Mouse (Mus musculus) hindbrain, embryonic 13.5 days (tissue): ENCODE results near the gene Rnf135. TPM values are rescaled to one million over a fixed set of nuclear protein-coding genes. Genes with fewer than 3 reads are reported as not detected.
"Not testable (repeated sequence)": the region's sequence is repeated elsewhere in the genome, so short reads cannot be mapped to it uniquely, and the experiment has no call there.

Experiments
- ATAC-seq: fragments of 200-750 bp; cut with Nextera tagmentation; 2 replicates; pipeline ENCODE4 v1.8.0; 2017; ENCODE audit warnings: moderate TSS enrichment; ENCODE audit not compliant: low FRiP score
- H3K27ac ChIP-seq: fragments of 300-500 bp; sonication (generic); 2 replicates; pipeline ENCODE4 v1.5.1; 2015; ENCODE audit warnings: inconsistent platforms, mild to moderate bottlenecking, moderate library complexity
- H3K27me3 ChIP-seq: fragments of 300-500 bp; sonication (generic); 2 replicates; pipeline ENCODE4 v1.6.1; 2015; ENCODE audit warnings: mild to moderate bottlenecking, inconsistent platforms
- H3K36me3 ChIP-seq: fragments of 300-500 bp; sonication (generic); 2 replicates; pipeline ENCODE4 v1.6.1; 2015; ENCODE audit warnings: mild to moderate bottlenecking, inconsistent platforms
- H3K4me1 ChIP-seq: fragments of 300-500 bp; sonication (generic); replicated peaks from 2 replicates; pipeline ENCODE4 v1.6.1; 2015; ENCODE audit warnings: inconsistent platforms
- H3K4me2 ChIP-seq: fragments of 300-500 bp; sonication (generic); 2 replicates; pipeline ENCODE4 v1.6.1; 2015; ENCODE audit warnings: inconsistent platforms, mild to moderate bottlenecking, moderate library complexity
- H3K4me3 ChIP-seq: fragments of 300-500 bp; sonication (generic); 2 replicates; pipeline ENCODE4 v1.5.1; 2015; ENCODE audit warnings: mild to moderate bottlenecking, inconsistent platforms
- H3K9ac ChIP-seq: fragments of 300-500 bp; sonication (generic); 2 replicates; pipeline ENCODE4 v1.6.1; 2015; ENCODE audit warnings: mild to moderate bottlenecking, inconsistent platforms
- H3K9me3 ChIP-seq: fragments of 300-500 bp; sonication (generic); 2 replicates; pipeline ENCODE4 v1.6.1; 2016; ENCODE audit warnings: inconsistent platforms
- WGBS: fragments of 180-500 bp; shearing (Covaris S2); methylation state at CpG from one replicate; pipeline ENCODE4 v1.1.7; 2015; 5-methylcytosine and 5-hydroxymethylcytosine counted together
- polyA plus RNA-seq: library from polyadenylated mRNA; unstranded; fragments of >200 nt; fragmentation: Nextera tagmentation; extraction: Ambion mirVana; gene quantifications from 2 replicates; pipeline ENCODE4 v1.2.1, GENCODE M21; 2015

The Rnf135 gene
- polyA plus RNA-seq: 3.1 and 3.9 TPM in 2 replicates

- no peak for ATAC-seq
- H3K27me3 ChIP-seq: no peaks in the 10 kb centered on the region
- H3K36me3 ChIP-seq: no peaks in the 10 kb centered on the region
- H3K27ac ChIP-seq: peak within 1 kb of the TSS; percentile 13
- H3K9me3 ChIP-seq: no peaks in the 10 kb centered on the region
- H3K4me3 ChIP-seq: peak within 1 kb of the TSS; percentile 49
- H3K4me1 ChIP-seq: peaks cover 5% of the 10 kb centered on the region; the same call in 1 of the 2 replicates
- peak within 1 kb of the TSS; percentile 61 for H3K4me2 ChIP-seq
- 2% methylated on average over 33 of the region's 33 CpGs for WGBS
- peak within 1 kb of the TSS; percentile 71 for H3K9ac ChIP-seq
Observed at GRCm38 (mm10) chr11:80183705-80184255, at the start of gene Rnf135. TSS of gene Rnf135 (plus strand) at chr11:80183851.

- no peak for ATAC-seq
- peaks cover 42% of the 10 kb centered on the region for H3K36me3 ChIP-seq
- H3K27ac ChIP-seq: no peak overlapping the region
- H3K4me3 ChIP-seq: no peak overlapping the region
- H3K9me3 ChIP-seq: no peaks in the 10 kb centered on the region
- H3K4me2 ChIP-seq: no peak overlapping the region
- 79% methylated on average over 4 of the region's 4 CpGs for WGBS
- no peaks in the 10 kb centered on the region for H3K4me1 ChIP-seq
- no peaks in the 10 kb centered on the region for H3K27me3 ChIP-seq
- H3K9ac ChIP-seq: no peak overlapping the region
Observed at GRCm38 (mm10) chr11:80134744-80135143, 48.9 kb upstream of the Rnf135 start.

- ATAC-seq: no peak
- no peak overlapping the region for H3K4me3 ChIP-seq
- H3K4me1 ChIP-seq: peaks cover 10% of the 10 kb centered on the region
- H3K27me3 ChIP-seq: no peaks in the 10 kb centered on the region
- H3K36me3 ChIP-seq: peaks cover 38% of the 10 kb centered on the region
- H3K4me2 ChIP-seq: no peak overlapping the region
- H3K9ac ChIP-seq: no peak overlapping the region
- H3K27ac ChIP-seq: no peak overlapping the region
- 87% methylated on average over 11 of the region's 11 CpGs for WGBS
- no peaks in the 10 kb centered on the region for H3K9me3 ChIP-seq
Observed at GRCm38 (mm10) chr11:80135954-80136683, 47.5 kb upstream of the Rnf135 start.

- 93% methylated on average over 13 of the region's 13 CpGs for WGBS
Observed at GRCm38 (mm10) chr11:80136786-80137185, 46.9 kb upstream of the Rnf135 start.

GRCm38 (mm10) chr11:80137773-80138172, 45.9 kb upstream of the Rnf135 start:
- Histone ChIP-seq H3K27me3 (no peaks in the 10 kb centered on the region), H3K4me3 (no peak overlapping the region), H3K9ac (no peak overlapping the region), H3K4me1 (peaks cover 19% of the 10 kb centered on the region), H3K4me2 (no peak overlapping the region), H3K9me3 (no peaks in the 10 kb centered on the region), H3K36me3 (peaks cover 24% of the 10 kb centered on the region), H3K27ac (no peak overlapping the region)
- WGBS: 91% methylated on average over 5 of the region's 5 CpGs
- ATAC-seq: no peak

More at GRCm38 (mm10) chr11:80136786-80137185, 46.9 kb upstream of the Rnf135 start:
- Histone ChIP-seq H3K9ac (no peak overlapping the region), H3K4me2 (no peak overlapping the region), H3K36me3 (peaks cover 34% of the 10 kb centered on the region), H3K9me3 (no peaks in the 10 kb centered on the region), H3K27ac (no peak overlapping the region), H3K4me1 (peaks cover 15% of the 10 kb centered on the region), H3K4me3 (no peak overlapping the region), H3K27me3 (no peaks in the 10 kb centered on the region)
- no peak for ATAC-seq

GRCm38 (mm10) chr11:80141825-80142521, 41.7 kb upstream of the Rnf135 start, which contains the start of gene Tefm:
TSS of gene Tefm (minus strand) at chr11:80142175.
- peaks cover 23% of the 10 kb centered on the region for H3K4me1 ChIP-seq
- peak within 1 kb of the TSS; percentile 66 for H3K4me3 ChIP-seq
- under 1% methylated on average over 40 of the region's 40 CpGs for WGBS
- peak within 1 kb of the TSS; percentile 76 for H3K4me2 ChIP-seq
- peak; percentile 93 for ATAC-seq
- peak within 1 kb of the TSS; percentile 84 for H3K9ac ChIP-seq
- no peaks in the 10 kb centered on the region for H3K27me3 ChIP-seq
- H3K27ac ChIP-seq: peak within 1 kb of the TSS; percentile 87
- no peaks in the 10 kb centered on the region for H3K9me3 ChIP-seq
- peaks cover 6% of the 10 kb centered on the region; the same call in 1 of the 2 replicates for H3K36me3 ChIP-seq

- 46% methylated on average over 8 of the region's 8 CpGs for WGBS
- Histone ChIP-seq H3K36me3 (peaks cover 6% of the 10 kb centered on the region; the same call in 1 of the 2 replicates), H3K9ac (peak overlapping the region; percentile 84; the same call in 1 of the 2 replicates), H3K27ac (no peak overlapping the region), H3K4me3 (peak overlapping the region; percentile 66), H3K9me3 (no peaks in the 10 kb centered on the region), H3K27me3 (no peaks in the 10 kb centered on the region), H3K4me1 (peaks cover 23% of the 10 kb centered on the region), H3K4me2 (peak overlapping the region; percentile 76)
- no peak for ATAC-seq
Observed at GRCm38 (mm10) chr11:80142872-80143271, 40.8 kb upstream of the Rnf135 start.

GRCm38 (mm10) chr11:80145787-80146275, 37.8 kb upstream of the Rnf135 start:
- H3K4me1 ChIP-seq: peaks cover 16% of the 10 kb centered on the region
- H3K27me3 ChIP-seq: no peaks in the 10 kb centered on the region
- H3K9ac ChIP-seq: no peak overlapping the region
- ATAC-seq: no peak
- no peak overlapping the region for H3K27ac ChIP-seq
- no peak overlapping the region for H3K4me2 ChIP-seq
- no peaks in the 10 kb centered on the region for H3K9me3 ChIP-seq
- no peak overlapping the region for H3K4me3 ChIP-seq
- H3K36me3 ChIP-seq: no peaks in the 10 kb centered on the region
- WGBS: 59% methylated on average over 10 of the region's 10 CpGs

GRCm38 (mm10) chr11:80147748-80148147, 35.9 kb upstream of the Rnf135 start:
- no peak for ATAC-seq
- Histone ChIP-seq H3K4me3 (no peak overlapping the region), H3K27me3 (peaks cover 13% of the 10 kb centered on the region), H3K4me2 (no peak overlapping the region), H3K27ac (no peak overlapping the region), H3K9me3 (no peaks in the 10 kb centered on the region), H3K4me1 (peaks cover 4% of the 10 kb centered on the region), H3K9ac (no peak overlapping the region), H3K36me3 (no peaks in the 10 kb centered on the region)
- 75% methylated on average over 6 of the region's 6 CpGs for WGBS

- H3K27me3 ChIP-seq: peaks cover 19% of the 10 kb centered on the region
- no peak overlapping the region for H3K4me2 ChIP-seq
- no peaks in the 10 kb centered on the region for H3K9me3 ChIP-seq
- no peak for ATAC-seq
- H3K27ac ChIP-seq: no peak overlapping the region
- H3K4me1 ChIP-seq: no peaks in the 10 kb centered on the region
- 81% methylated on average over 1 of the region's 1 CpGs for WGBS
- H3K9ac ChIP-seq: no peak overlapping the region
- H3K36me3 ChIP-seq: no peaks in the 10 kb centered on the region
- no peak overlapping the region for H3K4me3 ChIP-seq
Observed at GRCm38 (mm10) chr11:80148313-80148712, 35.3 kb upstream of the Rnf135 start.

- H3K36me3 ChIP-seq, H3K4me2 ChIP-seq, H3K27ac ChIP-seq, ATAC-seq, H3K4me3 ChIP-seq, H3K9ac ChIP-seq, H3K9me3 ChIP-seq, H3K4me1 ChIP-seq: not testable (repeated sequence)
- WGBS: 69% methylated on average over 2 of the region's 4 CpGs
- peaks cover 25% of the 10 kb centered on the region for H3K27me3 ChIP-seq
Observed at GRCm38 (mm10) chr11:80148974-80149373, 34.7 kb upstream of the Rnf135 start.

GRCm38 (mm10) chr11:80149412-80150023, 34.1 kb upstream of the Rnf135 start:
- Histone ChIP-seq H3K9me3 (no peaks in the 10 kb centered on the region), H3K4me3 (no peak overlapping the region), H3K27ac (no peak overlapping the region), H3K27me3 (peaks cover 31% of the 10 kb centered on the region), H3K36me3 (no peaks in the 10 kb centered on the region), H3K4me1 (peaks cover 8% of the 10 kb centered on the region), H3K9ac (no peak overlapping the region), H3K4me2 (no peak overlapping the region)
- no peak for ATAC-seq
- 89% methylated on average over 8 of the region's 8 CpGs for WGBS
